Mouse (Mus musculus) E14TG2a.4 (cell line): ENCODE data around the gene Zbtb8a.

Experiments
- CTCF ChIP-seq: conservative IDR thresholded peaks from 2 replicates; pipeline ENCODE4 v1.5.1; 2014; ENCODE audit warnings: low read length
- POU5F1 ChIP-seq: IDR thresholded peaks from 2 replicates; pipeline ENCODE4 v1.6.1; 2014; ENCODE audit warnings: low read length, borderline replicate concordance

GRCm38 (mm10) chr4:129326191-129326590 is 51.7 kb downstream of the Zbtb8a start:
- TF ChIP-seq CTCF (no peak), POU5F1 (no peak)
